Mouse (Mus musculus): ENCODE results near the gene Dact1. TPM values are rescaled to one million over a fixed set of nuclear protein-coding genes. Genes with fewer than 3 reads are reported as not detected.

Gene Dact1
- 1 to 10 TPM; 2.3 to 2.4 TPM for total RNA-seq (2021)
- long read RNA-seq, experiment 1, partial matches to known transcripts, result 0 of 2 reads
- long read RNA-seq, experiment 1, other reads (novel, unspliced or antisense), result 0 of 2 reads
- long read RNA-seq, experiment 2, partial matches to known transcripts, result 0 of 1 reads
- long read RNA-seq, experiment 2, other reads (novel, unspliced or antisense), result 0 of 1 reads

- DNase-seq, result peak; percentile 69 to 84
These were observed at the start of gene Dact1 for GRCm38 (mm10) chr12:71309581-71310067. Dact1 (plus strand) TSS chr12:71309884.

DNA sequence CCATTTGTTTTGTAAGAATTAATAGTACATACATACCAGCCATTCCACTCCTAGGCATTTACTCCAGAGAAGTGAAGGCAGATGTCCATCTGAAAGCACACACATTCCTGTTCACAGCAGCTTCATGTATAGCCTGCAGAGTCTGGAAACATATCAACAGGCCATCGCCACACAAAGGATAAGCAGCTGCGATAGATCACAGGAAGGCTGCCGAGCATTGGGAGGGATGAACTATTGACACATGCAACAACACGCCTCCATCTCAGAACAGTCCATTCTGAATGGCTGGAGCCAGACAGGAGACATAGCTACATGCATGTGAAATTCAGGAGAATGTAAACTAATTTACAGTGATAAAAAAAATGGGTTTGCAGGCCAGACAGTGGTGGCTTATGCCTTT lies 45.5 kb upstream of the Dact1 start:
- DNase-seq, result no peak

DNA sequence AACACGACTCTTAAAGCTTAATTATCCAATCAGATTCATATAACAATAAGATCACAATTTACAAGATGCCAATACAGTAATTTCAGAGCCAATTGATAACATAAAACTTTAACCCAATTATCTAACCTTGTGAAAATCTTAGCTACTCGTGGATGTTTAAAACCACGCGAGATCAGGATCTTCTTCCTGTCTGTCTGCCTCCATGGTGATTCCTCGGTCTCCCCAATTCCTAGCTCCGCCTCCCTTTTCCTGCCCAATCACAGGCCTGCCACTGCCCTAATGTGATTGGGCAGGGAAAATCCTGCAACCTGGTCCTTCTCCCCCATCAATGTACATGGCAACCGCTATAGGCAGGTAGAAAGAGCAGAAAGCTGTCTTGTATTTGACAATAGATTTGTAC lies 40.3 kb upstream of the Dact1 start:
- no peak for DNase-seq

DNA sequence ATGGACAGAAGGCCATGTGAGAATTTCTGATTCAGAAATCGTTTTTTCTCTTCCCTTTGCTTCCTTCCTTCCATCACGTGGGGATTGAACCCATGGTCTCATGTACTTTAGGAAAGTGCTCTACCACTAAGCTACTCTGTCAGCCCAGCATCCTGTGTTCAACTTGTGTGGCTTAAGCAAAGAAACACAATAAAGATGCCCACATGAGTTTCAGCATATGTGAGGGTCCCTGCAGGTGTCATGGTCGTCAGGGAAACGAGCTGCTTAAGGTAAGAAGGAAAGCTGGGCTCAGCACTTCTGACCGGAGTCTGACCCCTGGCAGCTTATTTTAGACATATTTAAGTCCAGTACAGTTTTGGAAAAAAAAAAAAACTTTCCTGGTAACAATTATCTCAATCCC lies 38.6 kb upstream of the Dact1 start:
- no peak for DNase-seq

DNA sequence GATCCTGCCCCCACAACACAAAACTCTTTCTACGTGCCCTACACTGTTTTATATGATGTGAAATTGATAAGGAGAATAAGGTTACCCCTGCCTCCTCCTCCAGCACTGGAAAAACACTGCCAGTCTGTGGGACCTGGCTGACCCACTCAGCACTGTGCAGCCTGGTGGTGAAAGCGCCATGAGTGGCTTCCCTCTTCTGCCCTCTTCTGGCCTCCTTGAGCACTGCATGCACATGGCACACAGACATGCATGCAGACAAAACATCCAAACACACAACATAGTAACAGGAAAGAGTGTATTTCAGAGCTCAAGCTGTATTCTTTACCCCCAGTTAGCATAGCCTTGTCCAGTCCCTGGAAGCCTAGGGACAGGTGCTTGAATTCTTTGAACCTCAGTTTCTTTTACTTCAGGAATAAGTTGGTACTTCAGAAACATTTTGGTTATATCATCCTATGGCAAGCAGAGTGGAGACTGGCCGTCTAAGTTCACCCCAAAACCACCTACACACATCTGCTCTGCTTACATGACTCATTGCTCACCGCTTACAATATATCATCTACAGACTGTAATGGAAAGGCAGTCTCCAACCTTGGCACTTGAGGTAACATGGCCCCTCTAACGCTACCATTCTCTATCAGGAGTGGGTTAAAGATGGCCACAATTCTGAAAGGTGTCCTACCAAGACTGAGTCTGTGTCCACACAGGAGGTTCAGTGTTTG lies 35.0 kb upstream of the Dact1 start:
- no peak for DNase-seq

- DNase-seq, result no peak
These were observed 33.6 kb upstream of the Dact1 start for GRCm38 (mm10) chr12:71275906-71276595.

DNA sequence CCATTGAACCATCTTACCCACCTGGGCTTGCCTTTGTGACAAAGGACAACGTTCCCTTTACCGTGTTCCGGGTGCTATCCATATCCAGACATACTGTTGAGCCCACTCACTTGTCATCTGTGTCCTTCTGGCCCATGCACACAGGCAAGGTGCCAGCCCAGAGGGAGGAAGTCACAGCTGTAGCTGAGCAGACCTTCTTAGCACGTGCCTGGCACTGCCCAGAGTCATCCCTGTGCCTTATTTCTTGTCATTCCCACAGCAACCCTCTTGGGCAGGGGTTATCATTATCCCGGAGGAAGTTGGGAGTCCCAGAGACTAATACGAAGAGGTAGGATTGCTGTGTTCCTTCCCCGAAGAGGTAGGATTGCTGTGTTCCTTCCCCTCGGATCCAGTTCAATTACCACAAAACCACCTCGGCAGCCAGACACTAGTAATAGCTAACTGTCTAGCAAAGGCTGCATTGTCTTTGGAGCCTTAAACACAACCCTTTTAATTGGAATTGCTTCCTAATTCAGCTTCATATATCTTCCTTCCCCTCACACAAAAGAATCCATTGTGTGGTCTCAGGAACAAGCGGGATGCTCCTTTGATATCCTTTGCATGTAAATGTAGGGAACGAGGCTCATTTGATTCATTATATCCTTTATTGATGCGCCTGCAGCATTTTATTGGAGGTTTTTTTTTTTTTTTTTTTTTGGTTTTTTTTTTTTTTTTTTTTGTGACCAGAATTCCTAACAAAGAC lies 30.0 kb upstream of the Dact1 start:
- no peak for DNase-seq

- DNase-seq, result no peak
These were observed 28.4 kb upstream of the Dact1 start for GRCm38 (mm10) chr12:71281201-71281768.

GRCm38 (mm10) chr12:71285399-71285798 lies 24.3 kb upstream of the Dact1 start:
- no peak for DNase-seq

- DNase-seq, result no peak
These were observed 19.2 kb upstream of the Dact1 start for GRCm38 (mm10) chr12:71290460-71290859.

DNA sequence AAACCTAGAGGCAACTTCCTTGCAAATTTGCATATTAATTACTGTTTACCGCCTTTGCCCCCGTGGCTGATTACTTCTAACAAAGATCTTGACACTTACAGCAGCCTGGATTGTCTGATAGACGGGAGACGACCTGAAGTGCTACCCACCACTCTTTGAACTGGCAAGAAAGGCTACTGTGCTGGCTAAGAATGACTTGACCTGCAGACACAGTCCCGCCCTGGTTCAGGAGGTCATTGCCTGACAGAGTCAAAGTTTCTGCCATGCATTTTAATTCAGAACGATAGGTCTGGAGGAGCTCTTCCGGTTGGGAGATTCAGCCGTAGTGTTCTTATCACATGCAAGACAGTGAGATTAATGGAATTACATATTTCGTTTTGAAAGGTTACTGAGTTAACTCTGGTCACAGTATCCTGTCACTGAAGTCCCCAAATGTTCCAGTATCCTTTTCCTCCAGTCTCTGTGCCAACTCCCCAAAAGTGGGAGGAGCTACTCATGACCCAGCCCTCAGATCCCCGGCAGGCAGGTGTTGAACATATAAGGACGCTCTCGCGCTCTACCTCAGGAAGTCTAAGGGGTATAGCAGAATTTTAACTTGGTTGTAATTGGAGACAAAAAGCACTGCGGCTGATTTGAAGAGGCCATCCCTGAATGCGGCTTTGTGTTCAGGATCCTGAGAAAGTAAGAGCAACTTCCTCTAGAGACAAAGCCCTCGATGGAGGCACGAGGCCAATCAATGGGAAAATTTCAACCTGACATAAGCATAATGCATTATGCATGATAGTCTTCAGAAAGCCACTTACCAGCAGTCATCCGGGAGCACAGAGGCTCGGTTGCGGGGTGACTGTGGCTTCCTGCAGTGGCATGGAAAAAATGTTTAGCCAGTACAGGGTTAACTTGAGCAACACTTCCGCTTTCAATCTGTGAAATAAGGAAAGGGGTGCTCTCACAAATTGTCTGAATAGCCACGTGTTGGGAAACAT lies 15.4 kb upstream of the Dact1 start:
- no peak for DNase-seq

DNA sequence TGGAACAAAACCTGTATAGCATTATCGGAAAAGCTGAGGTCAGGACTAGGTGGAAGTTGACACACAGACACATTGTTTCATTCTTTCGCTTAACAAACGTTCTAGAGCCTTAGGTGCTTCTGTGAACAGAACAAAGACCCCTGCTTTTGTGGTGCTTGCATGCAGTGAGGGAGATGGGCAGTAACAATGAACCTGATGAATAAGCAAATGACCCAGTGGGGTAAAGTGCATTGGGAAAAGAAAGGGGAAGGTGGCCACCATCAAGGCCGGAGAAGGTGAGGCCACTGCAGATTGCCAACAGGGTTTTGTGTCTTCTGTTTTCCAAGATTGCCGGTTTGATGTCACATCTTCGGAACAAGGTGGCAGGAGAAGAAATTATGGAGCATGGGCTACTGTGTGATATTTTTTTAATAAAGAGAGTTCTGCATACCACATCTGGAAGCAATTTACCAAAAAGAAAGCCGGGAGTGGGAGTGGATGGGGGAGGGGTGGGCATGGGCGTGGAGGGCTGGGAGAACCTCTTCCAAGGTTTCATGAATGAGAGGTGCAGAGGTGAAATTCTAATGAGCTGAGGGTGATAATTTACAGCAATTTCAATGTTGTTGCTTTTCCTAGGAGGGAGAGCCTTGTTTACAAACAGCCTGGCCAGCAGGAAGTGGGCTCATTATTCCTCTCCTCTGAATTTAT lies 12.7 kb upstream of the Dact1 start:
- no peak for DNase-seq

DNA sequence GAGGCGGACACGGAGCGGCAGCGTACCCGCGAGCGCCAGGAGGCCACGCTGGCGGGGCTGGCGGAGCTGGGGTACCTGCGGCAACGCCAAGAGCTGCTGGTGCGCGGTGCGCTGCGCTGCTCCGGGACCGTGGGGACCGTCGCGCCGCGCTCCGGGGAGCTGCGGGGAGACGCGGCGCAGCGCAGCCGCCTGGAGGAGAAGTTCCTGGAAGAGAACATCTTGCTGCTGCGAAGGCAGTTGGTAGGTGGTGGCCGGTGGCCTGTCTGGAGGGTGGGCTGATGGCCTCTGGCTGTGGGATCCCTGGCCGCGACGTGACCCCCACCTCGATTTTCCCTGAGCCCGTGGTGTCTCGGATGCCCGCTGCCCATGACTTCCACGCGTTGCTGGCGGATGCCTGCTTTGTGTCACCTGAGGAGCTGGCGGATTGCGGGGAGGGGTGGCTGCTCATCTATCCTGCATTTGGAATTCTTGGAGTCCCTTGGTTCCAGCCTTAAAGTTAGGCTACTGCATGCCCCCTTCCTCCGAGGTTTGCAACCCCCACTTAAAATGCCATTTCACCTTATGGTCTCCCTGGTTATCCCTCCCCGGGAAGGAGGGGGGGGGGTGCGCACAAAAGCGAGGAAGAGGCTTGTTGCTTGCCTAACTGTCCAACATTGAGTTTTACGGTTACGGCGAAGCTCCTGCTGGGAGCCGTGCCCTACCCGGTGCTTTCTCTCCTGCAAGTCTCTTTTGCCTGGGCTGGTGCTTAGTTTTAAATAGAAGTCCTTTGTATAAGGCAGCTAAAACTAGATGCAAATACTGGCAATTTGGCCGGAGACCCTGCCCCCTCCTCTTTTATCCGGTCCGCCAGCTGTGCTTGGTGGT lies 616 bp downstream of the Dact1 start:
- peak; percentile 17 to 53 for DNase-seq

DNA sequence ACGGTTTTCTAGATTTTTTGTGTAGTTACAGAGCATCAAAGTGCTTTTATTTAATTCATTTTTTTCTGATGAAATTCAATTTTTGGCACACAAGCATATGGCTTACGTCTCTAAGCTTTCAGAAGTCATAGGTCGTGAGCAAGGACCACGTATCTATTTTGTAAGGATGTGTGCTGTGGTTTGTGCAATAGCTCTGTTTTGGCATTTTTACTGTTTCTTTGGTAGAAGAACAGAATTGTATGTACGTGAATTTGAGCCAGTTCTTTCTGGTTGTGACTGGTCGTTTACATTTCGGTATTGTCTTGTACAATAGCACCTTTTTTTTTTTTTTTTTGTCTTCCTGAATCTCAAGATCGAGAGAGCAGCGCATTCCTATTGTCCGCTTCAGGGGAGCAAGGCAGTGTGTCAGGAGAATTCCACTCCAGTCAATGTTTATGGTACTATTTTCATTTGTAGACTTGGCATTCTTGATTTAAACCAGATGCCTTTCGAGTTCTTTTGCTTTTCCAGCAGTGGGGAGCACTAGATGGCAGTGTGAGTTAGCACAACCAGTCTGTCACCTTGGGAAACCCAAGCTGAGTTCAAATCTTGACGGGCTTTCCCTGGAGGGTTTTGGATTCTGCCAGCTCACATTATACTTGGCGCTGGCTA lies 1.7 kb downstream of the Dact1 start:
- DNase-seq, result peak; percentile 77 to 82

- DNase-seq, result no peak
These were observed 8.6 kb downstream of the Dact1 start for GRCm38 (mm10) chr12:71318239-71318638.

- no peak for DNase-seq
These were observed 9.9 kb downstream of the Dact1 start for GRCm38 (mm10) chr12:71319536-71319935.

- DNase-seq, result no peak
These were observed 23.0 kb downstream of the Dact1 start for GRCm38 (mm10) chr12:71332646-71333045.

DNA sequence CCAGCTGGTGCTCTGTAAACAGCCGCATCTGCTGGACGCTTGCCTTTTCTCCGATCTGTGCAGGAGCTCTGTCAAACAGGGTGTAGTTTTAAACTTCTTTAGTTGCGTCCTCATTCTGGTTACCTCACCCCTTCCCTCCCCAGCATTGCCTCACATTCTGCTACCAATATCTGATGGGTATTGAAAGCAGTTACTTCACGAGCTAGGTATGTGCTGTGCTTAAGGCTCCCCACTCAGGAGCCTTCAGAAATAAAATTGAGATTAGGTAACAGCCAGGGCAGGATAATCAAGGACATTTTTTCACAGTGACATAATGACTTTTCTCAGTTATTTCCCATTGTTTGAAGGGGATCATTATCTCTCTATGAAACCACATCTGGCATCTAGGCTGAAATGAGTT lies 23.9 kb downstream of the Dact1 start:
- no peak for DNase-seq

Measured in heart, adult 18-20 months (tissue).